Mouse (Mus musculus): Measurements from ENCODE around the gene Ppfia2. TPM values are rescaled to one million over a fixed set of nuclear protein-coding genes. Genes with fewer than 3 reads are reported as not detected.

Ppfia2 gene
- total RNA-seq (2014; fragmentation: Nextera tagmentation), result not detected in 2 replicates
- total RNA-seq (2017), result not detected in 2 replicates

GRCm38 (mm10) chr10:106469855-106470532, at the start of gene Ppfia2:
TSS of gene Ppfia2 (plus strand) at chr10:106470339.
- no peak for ATAC-seq (replicated peaks; ENCODE audit: low FRiP score, low TSS enrichment, poor library complexity, severe bottlenecking)

GRCm38 (mm10) chr10:106468956-106469721, 1.0 kb upstream of the Ppfia2 start:
- ATAC-seq (replicated peaks; ENCODE audit: low FRiP score, low TSS enrichment, poor library complexity, severe bottlenecking), result no peak

- no peak for ATAC-seq (replicated peaks; ENCODE audit: low FRiP score, low TSS enrichment, poor library complexity, severe bottlenecking)
Measured at GRCm38 (mm10) chr10:106470533-106471205, 530 bp downstream of the Ppfia2 start.

- ATAC-seq (replicated peaks; ENCODE audit: low FRiP score, low TSS enrichment, poor library complexity, severe bottlenecking), result no peak
Measured at GRCm38 (mm10) chr10:106509281-106510165, 39.4 kb downstream of the Ppfia2 start.

- ATAC-seq (replicated peaks; ENCODE audit: low FRiP score, low TSS enrichment, poor library complexity, severe bottlenecking), result no peak
Measured at GRCm38 (mm10) chr10:106566036-106566435, 95.9 kb downstream of the Ppfia2 start.

GRCm38 (mm10) chr10:106585026-106585425, 114.9 kb downstream of the Ppfia2 start:
- ATAC-seq (replicated peaks; ENCODE audit: low FRiP score, low TSS enrichment, poor library complexity, severe bottlenecking), result peak; percentile 70

- peak; percentile 89 for ATAC-seq (replicated peaks; ENCODE audit: low FRiP score, low TSS enrichment, poor library complexity, severe bottlenecking)
Measured at GRCm38 (mm10) chr10:106585476-106586080, 115.4 kb downstream of the Ppfia2 start.

GRCm38 (mm10) chr10:106587817-106588216, 117.7 kb downstream of the Ppfia2 start:
- ATAC-seq (replicated peaks; ENCODE audit: low FRiP score, low TSS enrichment, poor library complexity, severe bottlenecking), result no peak

GRCm38 (mm10) chr10:106590944-106591343, 120.8 kb downstream of the Ppfia2 start:
- ATAC-seq (replicated peaks; ENCODE audit: low FRiP score, low TSS enrichment, poor library complexity, severe bottlenecking), result no peak

GRCm38 (mm10) chr10:106596976-106597375, 126.8 kb downstream of the Ppfia2 start:
- ATAC-seq (replicated peaks; ENCODE audit: low FRiP score, low TSS enrichment, poor library complexity, severe bottlenecking), result no peak

GRCm38 (mm10) chr10:106603319-106603898, 133.3 kb downstream of the Ppfia2 start:
- no peak for ATAC-seq (replicated peaks; ENCODE audit: low FRiP score, low TSS enrichment, poor library complexity, severe bottlenecking)

GRCm38 (mm10) chr10:106609177-106609981, 139.2 kb downstream of the Ppfia2 start:
- no peak for ATAC-seq (replicated peaks; ENCODE audit: low FRiP score, low TSS enrichment, poor library complexity, severe bottlenecking)

- no peak for ATAC-seq (replicated peaks; ENCODE audit: low FRiP score, low TSS enrichment, poor library complexity, severe bottlenecking)
Measured at GRCm38 (mm10) chr10:106610222-106610621, 140.1 kb downstream of the Ppfia2 start.

GRCm38 (mm10) chr10:106618194-106618593, 148.1 kb downstream of the Ppfia2 start:
- no peak for ATAC-seq (replicated peaks; ENCODE audit: low FRiP score, low TSS enrichment, poor library complexity, severe bottlenecking)

- ATAC-seq (replicated peaks; ENCODE audit: low FRiP score, low TSS enrichment, poor library complexity, severe bottlenecking), result no peak
Measured at GRCm38 (mm10) chr10:106620952-106621351, 150.8 kb downstream of the Ppfia2 start.

GRCm38 (mm10) chr10:106623342-106623741, 153.2 kb downstream of the Ppfia2 start:
- no peak for ATAC-seq (replicated peaks; ENCODE audit: low FRiP score, low TSS enrichment, poor library complexity, severe bottlenecking)

- no peak for ATAC-seq (replicated peaks; ENCODE audit: low FRiP score, low TSS enrichment, poor library complexity, severe bottlenecking)
Measured at GRCm38 (mm10) chr10:106632171-106632935, 162.2 kb downstream of the Ppfia2 start.

Data from megakaryocyte-erythroid progenitor cell, adult 5-6 weeks (primary cell).